Mouse (Mus musculus) heart, adult 2 months (tissue): Measurements from ENCODE around the gene Oas1f.

ENCODE experiments used
- CTCF ChIP-seq: fragments of 200-600 bp; IDR thresholded peaks from 2 replicates; pipeline ENCODE4 v1.8.1; 2022; ENCODE audit warnings: antibody characterized with exemption, mild to moderate bottlenecking, moderate library complexity
- POLR2A ChIP-seq: fragments of 200-500 bp; IDR thresholded peaks from 2 replicates; pipeline ENCODE4 v1.6.1; 2011; ENCODE audit warnings: mild to moderate bottlenecking, low read depth, low read length, control low read depth; ENCODE audit not compliant: insufficient read depth

- no peak for TF ChIP-seq POLR2A
- TF ChIP-seq CTCF: no peak
Measured at GRCm38 (mm10) chr5:120847067-120847466, at the start of gene Oas1f.
